Mouse (Mus musculus) left cerebral cortex, adult 11 months (tissue): ENCODE results near the gene Prkcd.
"Not testable (repeated sequence)": the region's sequence is repeated elsewhere in the genome, so short reads cannot be mapped to it uniquely, and the experiment has no call there.

Source experiments
- DNase-seq: peaks from one replicate; pipeline ENCODE4 v3.0.0; 2022; ENCODE audit warnings: low spot score

The Prkcd gene

DNA sequence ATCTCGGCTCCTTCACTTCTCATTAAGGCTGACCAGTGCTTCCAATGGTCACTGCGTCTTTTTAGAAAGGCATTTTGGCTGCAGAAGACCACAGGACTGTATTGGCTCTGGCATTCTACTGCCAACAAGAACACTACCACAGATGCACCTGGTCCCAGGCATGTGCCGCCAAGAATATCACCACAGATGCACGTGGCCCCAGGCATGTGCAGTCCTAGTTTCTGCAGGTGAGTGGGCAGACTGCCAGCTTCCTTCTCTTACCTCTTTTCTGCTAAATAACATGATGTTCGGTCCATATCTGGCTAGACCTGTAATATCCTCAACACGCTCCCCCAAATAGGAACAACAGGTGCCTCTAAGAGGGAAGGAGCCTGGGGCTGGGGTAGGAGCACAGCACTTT lies 17.8 kb downstream of the Prkcd start:
- no peak for DNase-seq

DNA sequence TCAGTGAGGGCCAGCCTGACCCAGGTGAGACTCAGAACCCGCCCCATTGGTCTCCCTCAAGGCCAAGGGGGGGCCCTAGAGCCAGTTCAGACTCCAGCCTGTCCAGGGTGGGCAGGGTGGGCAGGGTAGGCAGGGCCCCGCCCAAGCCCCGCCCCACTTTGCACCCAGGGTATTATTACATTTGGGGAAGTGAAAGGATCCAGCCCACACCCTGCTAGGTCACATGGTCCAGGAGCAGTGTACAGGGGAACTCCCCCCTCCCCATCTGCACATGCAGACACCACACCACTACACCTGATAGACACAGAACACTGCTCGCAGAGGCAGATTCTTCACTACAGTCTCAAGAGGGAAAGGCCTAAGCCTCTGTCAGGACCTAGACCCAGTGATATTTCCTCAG lies 18.3 kb downstream of the Prkcd start:
- DNase-seq, result no peak

DNA sequence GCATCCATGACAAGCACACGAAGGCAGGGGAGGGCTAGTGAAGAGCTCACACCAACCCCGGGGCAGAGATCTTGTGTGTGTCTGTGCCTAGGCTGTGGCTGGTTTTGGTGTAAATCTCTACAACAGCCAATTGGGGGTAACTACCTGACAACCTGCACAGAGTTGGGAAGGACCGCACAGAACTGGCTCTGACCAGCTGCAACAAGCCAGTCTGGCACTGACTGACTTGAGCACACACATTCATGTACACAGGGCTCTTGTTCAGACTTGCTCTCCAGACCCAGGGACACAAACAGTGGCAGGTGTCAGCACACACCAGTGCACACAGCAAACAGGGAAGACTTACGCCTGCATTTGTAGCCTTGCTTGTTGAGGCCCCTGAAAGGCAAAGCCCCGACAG lies 19.2 kb downstream of the Prkcd start:
- no peak for DNase-seq

GRCm38 (mm10) chr14:30597142-30597541 lies 28.9 kb downstream of the Prkcd start:
- DNase-seq, result no peak

GRCm38 (mm10) chr14:30596407-30596806 lies 29.6 kb downstream of the Prkcd start:
- no peak for DNase-seq

GRCm38 (mm10) chr14:30595576-30596313 lies 30.3 kb downstream of the Prkcd start:
- DNase-seq, result no peak

GRCm38 (mm10) chr14:30594092-30594695 lies 31.8 kb downstream of the Prkcd start:
- no peak for DNase-seq

DNA sequence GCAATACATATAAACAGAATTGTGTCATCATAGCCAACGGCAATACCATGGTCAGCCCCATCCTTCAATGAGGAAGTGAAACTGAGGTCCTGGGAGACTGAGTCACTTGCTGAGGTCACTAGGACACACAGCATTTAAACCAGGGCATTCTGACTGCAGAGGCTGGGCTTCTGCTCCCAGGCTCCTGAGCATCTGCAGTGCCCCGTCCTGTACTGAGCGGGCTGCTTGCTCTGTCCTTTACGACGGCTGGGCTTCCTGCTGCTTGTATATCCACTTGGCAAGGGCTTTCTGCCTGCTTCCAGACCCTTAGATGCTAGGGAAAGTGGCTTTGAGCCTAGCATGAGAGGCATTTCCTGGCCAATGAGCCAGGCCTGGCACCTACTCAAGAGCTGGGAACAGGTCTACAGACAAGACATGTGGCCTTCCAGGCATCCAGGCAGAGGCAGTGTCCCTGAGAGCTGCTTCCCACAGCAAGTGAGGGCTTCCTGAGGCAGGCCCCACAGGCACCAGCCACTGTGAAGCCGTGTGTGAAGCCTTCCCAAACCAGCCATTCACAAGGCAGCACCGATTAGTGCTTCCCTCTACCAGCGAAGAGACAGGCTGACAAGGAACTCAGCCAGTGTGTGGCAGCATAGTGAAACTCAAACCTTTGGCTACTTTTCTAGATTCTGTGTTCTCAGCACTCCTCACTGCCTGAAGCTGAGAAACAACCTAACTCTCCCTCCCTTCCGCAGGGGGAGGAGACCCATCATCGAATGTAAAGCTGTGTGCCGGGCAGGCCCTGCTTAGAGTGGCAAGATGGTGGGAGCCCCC lies 32.5 kb downstream of the Prkcd start:
- DNase-seq, result no peak

GRCm38 (mm10) chr14:30591417-30591816 lies 34.6 kb downstream of the Prkcd start:
- peak; percentile 31 for DNase-seq

DNA sequence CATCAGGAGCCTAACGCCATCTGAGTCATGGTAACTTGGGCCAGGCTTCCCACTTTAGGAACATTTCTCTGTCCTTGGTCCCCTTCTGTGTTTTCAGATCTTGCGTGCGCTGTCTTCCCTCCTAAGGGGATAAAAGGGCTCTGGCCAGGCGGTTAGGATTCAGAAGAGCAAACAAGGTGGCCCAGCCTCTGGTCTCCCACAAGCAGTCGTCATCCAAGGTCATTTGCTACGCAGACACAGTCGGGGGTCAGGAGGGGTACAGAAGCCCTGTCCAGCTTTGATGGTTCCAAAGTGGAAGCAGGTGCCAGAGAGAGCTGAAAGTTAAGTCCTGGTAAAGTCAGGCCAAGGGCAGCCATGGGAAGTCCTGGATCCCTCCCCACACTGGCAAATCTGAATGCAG lies 35.1 kb downstream of the Prkcd start:
- no peak for DNase-seq

DNA sequence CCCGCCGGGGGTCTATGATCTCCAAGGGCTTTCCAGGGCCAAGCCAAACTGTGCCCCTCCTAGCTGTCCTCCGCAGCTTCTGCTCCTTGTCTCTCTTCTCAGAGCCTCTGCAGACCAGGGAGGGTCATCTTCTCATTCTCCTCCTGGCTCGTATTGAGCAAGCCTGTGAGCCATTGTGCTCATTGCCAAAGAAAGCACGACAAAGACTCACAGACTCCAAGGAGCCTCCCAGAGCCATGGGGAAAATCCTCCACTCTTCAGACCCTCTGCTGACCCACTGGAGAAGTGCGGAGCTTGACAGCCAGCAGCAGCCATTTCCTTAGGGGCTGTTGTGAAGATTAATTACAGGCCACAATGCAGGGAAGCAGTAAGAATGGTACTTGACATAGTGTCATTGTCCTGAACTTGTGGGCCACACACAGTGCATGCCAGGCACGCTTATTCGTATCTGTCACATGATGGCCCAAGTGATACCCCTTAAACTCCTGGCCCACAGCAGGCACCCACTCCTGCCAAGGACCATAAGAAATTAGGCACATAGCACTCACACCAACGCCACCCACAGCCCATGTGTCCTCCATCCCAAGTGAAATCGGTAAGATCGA lies 35.9 kb downstream of the Prkcd start:
- DNase-seq, result no peak

DNA sequence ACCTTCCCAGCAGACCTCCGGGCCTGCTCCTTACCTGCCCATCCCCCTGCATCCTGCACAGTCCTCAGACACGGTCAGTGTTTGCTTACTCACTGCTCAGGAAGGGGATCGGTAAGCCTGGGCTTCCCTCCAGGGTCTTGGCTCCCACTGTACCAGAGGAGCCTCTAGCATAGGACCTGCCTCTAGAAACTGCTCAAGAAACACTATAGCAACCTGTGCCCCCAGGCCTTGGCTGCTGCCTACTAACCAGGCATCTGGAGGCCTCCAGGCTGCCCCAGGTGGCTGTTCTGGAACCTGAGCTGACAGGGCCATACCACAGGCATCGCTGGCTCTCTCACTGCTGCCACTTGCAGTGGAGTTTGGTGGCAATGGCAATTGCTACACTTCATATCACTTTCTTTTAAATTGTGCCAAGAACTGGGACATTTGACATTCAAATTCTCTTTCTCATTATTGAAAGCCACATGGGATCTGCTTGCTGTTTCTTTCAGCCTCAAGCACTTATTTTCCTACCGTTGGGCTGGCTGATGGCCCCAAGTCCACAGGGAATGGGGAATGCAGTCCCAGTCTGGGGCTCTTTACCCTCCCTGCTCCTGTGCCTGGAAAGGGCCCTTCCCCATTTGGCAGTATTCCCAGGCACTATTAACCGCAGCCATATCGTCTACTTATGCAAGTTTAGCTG lies 39.1 kb downstream of the Prkcd start:
- no peak for DNase-seq

DNA sequence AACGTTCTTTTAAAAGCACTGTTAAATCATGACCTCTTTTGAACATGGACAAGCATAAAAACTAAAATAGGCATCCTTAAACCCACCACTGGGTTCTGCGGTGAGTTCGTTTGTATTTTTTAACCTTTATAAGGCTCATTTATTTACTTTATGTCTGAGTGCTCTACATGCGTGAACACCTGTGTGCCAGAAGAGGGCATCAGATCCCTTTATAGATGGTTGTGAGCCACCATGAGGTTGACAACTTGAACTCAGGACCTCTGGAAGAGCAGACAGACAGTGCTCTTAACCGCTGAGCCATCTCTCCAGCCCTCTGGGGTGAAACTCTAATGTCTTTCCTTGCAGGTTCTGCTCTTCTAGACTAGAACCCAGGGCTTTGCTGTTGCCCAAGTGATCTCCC lies 40.7 kb downstream of the Prkcd start:
- DNase-seq, result no peak

- DNase-seq, result no peak
These were observed 41.3 kb downstream of the Prkcd start for GRCm38 (mm10) chr14:30584497-30585251.

GRCm38 (mm10) chr14:30584077-30584476 lies 41.9 kb downstream of the Prkcd start:
- DNase-seq, result no peak

GRCm38 (mm10) chr14:30581238-30581637 lies 44.8 kb downstream of the Prkcd start:
- no peak for DNase-seq

- no peak for DNase-seq
These were observed 46.1 kb downstream of the Prkcd start for GRCm38 (mm10) chr14:30579882-30580281.

DNA sequence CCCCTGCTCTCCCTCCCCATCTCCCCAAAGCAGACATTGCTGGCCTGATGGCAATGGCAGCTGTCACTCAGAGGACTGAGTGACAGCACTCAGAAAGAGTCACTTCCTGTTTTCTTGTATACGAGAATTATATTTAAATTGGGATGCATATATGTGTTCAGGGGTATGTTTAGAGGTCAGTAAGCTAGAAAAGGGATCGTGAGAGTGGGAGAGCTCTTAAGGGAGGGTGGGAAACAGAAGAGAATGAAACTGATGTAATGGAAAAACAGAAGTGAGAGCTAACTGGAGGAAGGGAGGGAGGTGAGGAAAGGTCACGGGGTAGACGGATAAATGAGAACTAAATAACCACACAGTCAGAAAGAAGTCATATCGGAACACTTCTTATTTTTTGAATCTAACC lies 46.8 kb downstream of the Prkcd start:
- no peak for DNase-seq

DNA sequence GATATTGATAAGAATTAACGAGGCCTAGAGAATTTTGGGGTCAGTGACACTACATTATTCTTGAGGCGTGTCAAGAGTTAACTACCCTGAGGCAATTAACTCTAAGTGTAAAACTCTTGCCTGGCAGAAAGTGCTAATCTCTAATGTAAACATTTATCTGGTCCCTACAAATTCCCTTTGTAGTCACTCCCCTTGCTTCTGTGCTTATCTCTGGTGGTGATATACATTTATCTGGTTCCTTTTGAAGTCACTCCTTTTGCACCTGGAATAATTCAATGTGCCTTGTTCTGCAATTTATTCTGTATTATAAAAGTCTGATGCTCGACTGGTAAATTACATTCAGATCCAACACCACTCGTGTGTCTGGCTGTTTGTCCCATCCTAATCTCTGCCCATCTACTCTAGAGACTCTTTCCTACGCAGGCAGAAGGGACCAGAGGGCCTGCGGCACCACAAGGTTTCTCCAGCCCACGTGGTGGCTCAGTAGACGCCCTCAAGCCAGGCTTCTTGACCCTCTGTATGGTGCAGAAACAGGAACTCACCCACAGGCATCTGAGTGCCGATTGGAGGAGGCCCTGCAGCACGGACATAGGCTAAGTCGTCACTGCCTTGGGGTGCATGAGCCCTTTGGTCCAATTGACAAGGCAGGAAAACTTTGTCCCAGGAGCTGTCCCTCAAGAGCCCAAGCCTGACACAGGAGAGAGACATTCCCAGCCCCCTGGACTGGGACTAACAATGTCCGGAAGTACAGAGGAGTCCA lies 48.5 kb downstream of the Prkcd start:
- not testable (repeated sequence) for DNase-seq

DNA sequence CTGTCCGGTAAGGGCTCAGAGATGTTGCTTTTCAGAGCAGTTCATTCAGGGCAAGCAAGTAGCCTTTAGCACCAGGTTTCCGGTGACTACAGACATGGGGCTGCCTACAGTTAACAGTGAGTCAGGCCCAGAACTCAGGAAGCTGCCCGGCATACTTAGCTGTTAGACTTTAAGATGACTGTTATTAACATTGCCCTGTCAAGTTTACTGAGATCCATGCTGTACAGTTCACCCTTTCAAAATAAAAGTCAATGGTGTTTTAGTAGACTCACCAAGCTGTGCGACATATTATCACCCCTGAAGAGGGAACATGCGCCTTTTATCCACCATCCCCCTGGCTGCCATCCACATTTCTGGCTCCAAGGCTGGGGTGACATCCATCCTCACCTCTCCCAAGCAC lies 49.8 kb downstream of the Prkcd start:
- DNase-seq, result no peak

- no peak for DNase-seq
These were observed 50.2 kb downstream of the Prkcd start for GRCm38 (mm10) chr14:30575791-30576190.
